Mouse (Mus musculus): ENCODE measurements around the gene Nmt1. TPM values are rescaled to one million over a fixed set of nuclear protein-coding genes. Genes with fewer than 3 reads are reported as not detected.

The Nmt1 gene
- polyA plus RNA-seq, 1 experiment: 58.8 TPM

DNA sequence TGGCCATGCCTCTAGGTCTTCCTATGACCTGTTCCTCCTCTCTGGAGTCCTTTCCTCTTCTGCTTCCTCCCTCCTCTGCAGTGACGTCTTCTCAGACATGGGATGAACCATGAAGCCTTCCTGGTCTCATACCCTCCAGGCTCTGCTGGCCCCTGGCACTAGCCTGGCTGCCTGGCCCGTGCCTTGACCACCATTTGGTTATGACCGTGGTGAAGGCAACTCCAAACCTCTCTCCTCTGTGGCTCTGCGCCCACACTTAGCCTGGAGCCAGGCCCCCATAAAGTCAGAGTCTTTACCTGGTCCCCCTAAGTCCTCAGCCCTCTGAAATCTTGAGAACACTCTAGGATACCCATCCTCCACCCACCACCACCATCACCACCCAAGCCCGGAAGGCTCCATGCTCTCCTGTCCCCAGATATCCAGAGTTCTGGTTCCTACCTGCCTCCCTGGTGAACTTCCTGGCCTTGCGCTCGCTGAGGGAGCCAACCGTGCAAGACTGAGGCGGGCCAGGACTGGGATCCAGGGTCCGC is 46.2 kb downstream of the Nmt1 start:
- Histone ChIP-seq H3K27ac (ENCODE audit: insufficient read depth, low read length) (no peak overlapping the region), H3K4me1 (ENCODE audit: control insufficient read depth, insufficient read depth, low read length) (peaks cover 10% of the 10 kb centered on the region), H3K4me3 (replicated peaks; ENCODE audit: insufficient read depth, low read depth, low read length) (no peak overlapping the region), H3K27me3 (ENCODE audit: control insufficient read depth, insufficient read depth, low read length) (no peaks in the 10 kb centered on the region)
- TF ChIP-seq POLR2A (IDR thresholded peaks at IDR 0.05; ENCODE audit: borderline replicate concordance, insufficient read depth, low read length) (no peak), CTCF (IDR thresholded peaks at IDR 0.05; ENCODE audit: borderline replicate concordance, insufficient read depth, low read depth, low read length) (no peak)
- WGBS: 74% methylated on average over 10 of the region's 10 CpGs
- DNase-seq: no peak

DNA sequence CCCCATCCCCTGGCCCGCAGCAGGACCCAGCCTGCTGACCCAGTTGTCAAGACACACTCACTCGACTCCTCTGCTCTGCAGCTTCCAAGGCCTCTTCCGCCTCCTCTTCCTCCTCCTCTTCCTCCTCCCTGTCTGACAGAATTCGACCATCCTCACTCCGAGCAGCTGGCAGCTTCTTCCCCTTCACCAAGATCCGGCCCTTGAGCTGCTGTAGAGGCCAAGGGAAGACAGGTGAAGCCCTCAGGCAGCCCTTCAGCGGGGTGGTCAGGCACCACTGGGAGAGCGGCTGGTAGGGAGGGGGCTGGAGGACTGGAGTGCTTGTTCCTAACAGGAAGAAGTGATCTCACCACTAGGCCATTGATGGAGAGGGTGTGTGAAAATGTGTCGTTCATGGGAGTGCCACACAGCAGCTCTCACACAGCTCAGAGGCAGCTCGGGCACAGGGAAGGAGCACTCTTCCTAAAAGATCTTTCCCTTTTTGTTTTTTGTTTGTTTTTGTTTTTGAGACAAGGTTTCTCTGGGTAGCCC is 46.9 kb downstream of the Nmt1 start:
- H3K4me1 ChIP-seq (ENCODE audit: control insufficient read depth, insufficient read depth, low read length): peaks cover 10% of the 10 kb centered on the region
- 47% methylated on average over 10 of the region's 10 CpGs for WGBS
- no peak overlapping the region for H3K4me3 ChIP-seq (replicated peaks; ENCODE audit: insufficient read depth, low read depth, low read length)
- DNase-seq: no peak
- H3K27me3 ChIP-seq (ENCODE audit: control insufficient read depth, insufficient read depth, low read length): no peaks in the 10 kb centered on the region
- no peak for TF ChIP-seq POLR2A (IDR thresholded peaks at IDR 0.05; ENCODE audit: borderline replicate concordance, insufficient read depth, low read length)
- H3K27ac ChIP-seq (ENCODE audit: insufficient read depth, low read length): no peak overlapping the region

DNA sequence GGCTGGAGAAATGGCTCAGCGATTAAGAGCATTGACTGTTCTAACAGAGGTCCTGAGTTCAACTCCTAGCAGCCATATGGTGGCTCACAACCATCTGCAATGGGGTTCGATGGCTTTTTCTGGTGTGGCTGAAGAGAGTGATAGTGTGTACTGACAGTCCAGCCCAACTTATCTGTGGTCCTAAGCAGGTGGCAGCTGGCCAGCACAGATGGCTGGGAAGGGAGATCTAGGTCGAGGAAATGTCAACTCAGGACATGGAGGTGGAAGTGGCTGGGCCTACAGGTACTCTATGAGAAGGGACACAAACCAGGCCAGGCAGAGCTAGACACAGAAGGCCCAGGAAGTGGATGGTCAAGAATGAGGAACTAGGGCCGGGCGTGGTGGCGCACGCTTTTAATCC is 48.0 kb downstream of the Nmt1 start:
- H3K4me3 ChIP-seq (replicated peaks; ENCODE audit: insufficient read depth, low read depth, low read length): no peak overlapping the region
- TF ChIP-seq POLR2A (IDR thresholded peaks at IDR 0.05; ENCODE audit: borderline replicate concordance, insufficient read depth, low read length) (no peak), CTCF (IDR thresholded peaks at IDR 0.05; ENCODE audit: borderline replicate concordance, insufficient read depth, low read depth, low read length) (no peak)
- WGBS: 59% methylated on average over 7 of the region's 7 CpGs
- H3K27ac ChIP-seq (ENCODE audit: insufficient read depth, low read length): no peak overlapping the region
- peaks cover 10% of the 10 kb centered on the region for H3K4me1 ChIP-seq (ENCODE audit: control insufficient read depth, insufficient read depth, low read length)
- H3K27me3 ChIP-seq (ENCODE audit: control insufficient read depth, insufficient read depth, low read length): no peaks in the 10 kb centered on the region
- DNase-seq: peak; percentile 57 to 78

- H3K4me1 ChIP-seq (ENCODE audit: control insufficient read depth, insufficient read depth, low read length): peaks cover 10% of the 10 kb centered on the region
- TF ChIP-seq POLR2A (IDR thresholded peaks at IDR 0.05; ENCODE audit: borderline replicate concordance, insufficient read depth, low read length): no peak
- no peak for TF ChIP-seq CTCF (IDR thresholded peaks at IDR 0.05; ENCODE audit: borderline replicate concordance, insufficient read depth, low read depth, low read length)
- H3K27ac ChIP-seq (ENCODE audit: insufficient read depth, low read length): no peak overlapping the region
- H3K27me3 ChIP-seq (ENCODE audit: control insufficient read depth, insufficient read depth, low read length): no peaks in the 10 kb centered on the region
- WGBS: 81% methylated on average over 8 of the region's 8 CpGs
- DNase-seq: no peak
- H3K4me3 ChIP-seq (replicated peaks; ENCODE audit: insufficient read depth, low read depth, low read length): no peak overlapping the region
Observed at GRCm38 (mm10) chr11:103076581-103076980, 48.6 kb downstream of the Nmt1 start.

DNA sequence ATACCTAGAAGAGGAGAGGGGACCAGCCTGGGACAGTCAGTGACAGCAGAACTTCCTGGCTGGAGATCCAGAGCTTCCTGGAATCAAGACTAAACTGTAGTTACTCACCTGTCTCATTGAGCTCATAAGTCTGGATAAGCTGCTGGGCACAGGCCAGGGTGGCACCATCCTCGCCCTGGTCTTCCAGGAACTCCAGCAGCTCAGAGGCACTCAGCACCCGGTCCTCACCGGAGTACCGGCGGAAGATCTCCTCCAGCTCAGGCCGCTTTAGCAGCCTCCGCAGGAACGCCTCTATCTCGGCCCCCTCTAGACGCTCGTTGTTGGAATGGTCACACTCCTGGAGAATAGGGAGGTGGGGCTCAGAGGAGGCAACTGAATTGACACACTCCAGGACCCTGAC is 50.1 kb downstream of the Nmt1 start:
- no peak for DNase-seq
- peaks cover 10% of the 10 kb centered on the region for H3K4me1 ChIP-seq (ENCODE audit: control insufficient read depth, insufficient read depth, low read length)
- no peaks in the 10 kb centered on the region for H3K27me3 ChIP-seq (ENCODE audit: control insufficient read depth, insufficient read depth, low read length)
- no peak overlapping the region for H3K4me3 ChIP-seq (replicated peaks; ENCODE audit: insufficient read depth, low read depth, low read length)
- WGBS: 82% methylated on average over 11 of the region's 11 CpGs
- no peak overlapping the region for H3K27ac ChIP-seq (ENCODE audit: insufficient read depth, low read length)
- no peak for TF ChIP-seq CTCF (IDR thresholded peaks at IDR 0.05; ENCODE audit: borderline replicate concordance, insufficient read depth, low read depth, low read length)
- TF ChIP-seq POLR2A (IDR thresholded peaks at IDR 0.05; ENCODE audit: borderline replicate concordance, insufficient read depth, low read length): no peak

- Histone ChIP-seq H3K27ac (ENCODE audit: insufficient read depth, low read length) (no peak overlapping the region), H3K27me3 (ENCODE audit: control insufficient read depth, insufficient read depth, low read length) (no peaks in the 10 kb centered on the region), H3K4me3 (replicated peaks; ENCODE audit: insufficient read depth, low read depth, low read length) (no peak overlapping the region), H3K4me1 (ENCODE audit: control insufficient read depth, insufficient read depth, low read length) (peaks cover 6% of the 10 kb centered on the region)
- DNase-seq: no peak
- WGBS: 9% methylated on average over 43 of the region's 43 CpGs
- no peak for TF ChIP-seq CTCF (IDR thresholded peaks at IDR 0.05; ENCODE audit: borderline replicate concordance, insufficient read depth, low read depth, low read length)
- TF ChIP-seq POLR2A (IDR thresholded peaks at IDR 0.05; ENCODE audit: borderline replicate concordance, insufficient read depth, low read length): no peak
Observed at GRCm38 (mm10) chr11:103080323-103081091, 52.5 kb downstream of the Nmt1 start.

GRCm38 (mm10) chr11:103081631-103082030 is 53.6 kb downstream of the Nmt1 start:
- no peak overlapping the region for H3K27ac ChIP-seq (ENCODE audit: insufficient read depth, low read length)
- no peaks in the 10 kb centered on the region for H3K4me1 ChIP-seq (ENCODE audit: control insufficient read depth, insufficient read depth, low read length)
- 66% methylated on average over 6 of the region's 6 CpGs for WGBS
- no peak for DNase-seq
- no peaks in the 10 kb centered on the region for H3K27me3 ChIP-seq (ENCODE audit: control insufficient read depth, insufficient read depth, low read length)
- no peak overlapping the region for H3K4me3 ChIP-seq (replicated peaks; ENCODE audit: insufficient read depth, low read depth, low read length)
- no peak for TF ChIP-seq POLR2A (IDR thresholded peaks at IDR 0.05; ENCODE audit: borderline replicate concordance, insufficient read depth, low read length)
- no peak for TF ChIP-seq CTCF (IDR thresholded peaks at IDR 0.05; ENCODE audit: borderline replicate concordance, insufficient read depth, low read depth, low read length)

- H3K4me1 ChIP-seq (ENCODE audit: control insufficient read depth, insufficient read depth, low read length): no peaks in the 10 kb centered on the region; the same call in 1 of the 2 replicates
- H3K27ac ChIP-seq (ENCODE audit: insufficient read depth, low read length): no peak overlapping the region
- WGBS: 93% methylated on average over 7 of the region's 7 CpGs
- DNase-seq: no peak
- no peak overlapping the region for H3K4me3 ChIP-seq (replicated peaks; ENCODE audit: insufficient read depth, low read depth, low read length)
- TF ChIP-seq CTCF (IDR thresholded peaks at IDR 0.05; ENCODE audit: borderline replicate concordance, insufficient read depth, low read depth, low read length) (no peak), POLR2A (IDR thresholded peaks at IDR 0.05; ENCODE audit: borderline replicate concordance, insufficient read depth, low read length) (no peak)
- H3K27me3 ChIP-seq (ENCODE audit: control insufficient read depth, insufficient read depth, low read length): no peaks in the 10 kb centered on the region
Observed at GRCm38 (mm10) chr11:103093306-103093705, 65.3 kb downstream of the Nmt1 start.

All from cerebellum, adult 2 months (tissue).